Mouse (Mus musculus): Measurements from ENCODE around the gene Zfand3. TPM values are rescaled to one million over a fixed set of nuclear protein-coding genes. Genes with fewer than 3 reads are reported as not detected.
A peak's percentile ranks its signal among the peaks of the same experiment; 100 is the strongest.

The Zfand3 gene
- polyA plus RNA-seq, 1 experiment from 2014 or later: 55.1 TPM

- no peak for ATAC-seq (ENCODE audit: insufficient number of reproducible peaks, low FRiP score, low TSS enrichment, low read depth)
- Histone ChIP-seq H3K27me3 (ENCODE audit: control insufficient read depth, insufficient read depth, low read length) (no peaks in the 10 kb centered on the region), H3K27ac (replicated peaks; ENCODE audit: low read depth, low read length) (no peak overlapping the region), H3K4me2 (ENCODE audit: low read depth, severe bottlenecking) (peak overlapping the region; percentile 73; the same call in 1 of the 2 replicates), H3K9ac (ENCODE audit: low read length) (no peak overlapping the region), H3K4me1 (ENCODE audit: control insufficient read depth, insufficient read depth, low read length) (peaks cover 20% of the 10 kb centered on the region), H3K9me3 (ENCODE audit: control insufficient read depth, low read length) (no peaks in the 10 kb centered on the region), H3K4me3 (ENCODE audit: low read depth, low read length) (no peak overlapping the region), H3K36me3 (ENCODE audit: control insufficient read depth, insufficient read depth, low read length) (no peaks in the 10 kb centered on the region)
- 92% methylated on average over 2 of the region's 2 CpGs for WGBS
- DNase-seq (ENCODE audit: low spot score): no peak
Observed at GRCm38 (mm10) chr17:30006877-30007276, 2.3 kb downstream of the Zfand3 start.

DNA sequence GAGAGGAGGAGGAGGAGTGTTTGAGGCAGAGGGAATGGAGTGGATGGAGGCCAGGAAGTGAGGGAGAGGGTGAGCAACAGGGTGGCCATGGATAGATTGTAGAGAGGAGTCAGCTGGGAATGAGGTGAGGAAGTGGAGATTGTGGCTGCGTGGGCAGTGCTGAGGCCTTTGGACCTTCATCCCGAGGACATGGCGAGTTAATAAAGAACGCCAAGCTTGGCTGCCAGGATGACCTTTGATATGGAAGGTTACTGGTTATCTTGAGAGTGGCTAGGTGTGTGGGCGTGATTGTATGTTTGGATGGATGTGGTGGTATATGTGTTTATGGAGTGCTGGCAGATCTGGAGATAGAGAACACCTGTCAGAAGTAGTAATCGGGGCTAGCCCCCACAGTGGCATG, 3.4 kb downstream of the Zfand3 start:
- 84% methylated on average over 6 of the region's 6 CpGs for WGBS
- Histone ChIP-seq H3K4me3 (ENCODE audit: low read depth, low read length) (no peak overlapping the region), H3K4me2 (ENCODE audit: low read depth, severe bottlenecking) (no peak overlapping the region)

GRCm38 (mm10) chr17:30008392-30008791, 3.9 kb downstream of the Zfand3 start:
- DNase-seq (ENCODE audit: low spot score) (no peak), ATAC-seq (ENCODE audit: insufficient number of reproducible peaks, low FRiP score, low TSS enrichment, low read depth) (no peak)
- Histone ChIP-seq H3K4me3 (ENCODE audit: low read depth, low read length) (no peak overlapping the region), H3K9ac (ENCODE audit: low read length) (no peak overlapping the region), H3K9me3 (ENCODE audit: control insufficient read depth, low read length) (no peaks in the 10 kb centered on the region), H3K27ac (replicated peaks; ENCODE audit: low read depth, low read length) (no peak overlapping the region), H3K27me3 (ENCODE audit: control insufficient read depth, insufficient read depth, low read length) (no peaks in the 10 kb centered on the region), H3K4me1 (ENCODE audit: control insufficient read depth, insufficient read depth, low read length) (peaks cover 20% of the 10 kb centered on the region), H3K4me2 (ENCODE audit: low read depth, severe bottlenecking) (no peak overlapping the region), H3K36me3 (ENCODE audit: control insufficient read depth, insufficient read depth, low read length) (no peaks in the 10 kb centered on the region)

More for the DNA sequence above, 3.4 kb downstream of the Zfand3 start:
- peaks cover 20% of the 10 kb centered on the region for H3K4me1 ChIP-seq (ENCODE audit: control insufficient read depth, insufficient read depth, low read length)
- DNase-seq (ENCODE audit: low spot score) (no peak), ATAC-seq (ENCODE audit: insufficient number of reproducible peaks, low FRiP score, low TSS enrichment, low read depth) (no peak)
- H3K27me3 ChIP-seq (ENCODE audit: control insufficient read depth, insufficient read depth, low read length): no peaks in the 10 kb centered on the region
- H3K27ac ChIP-seq (replicated peaks; ENCODE audit: low read depth, low read length): no peak overlapping the region
- H3K9ac ChIP-seq (ENCODE audit: low read length): no peak overlapping the region
- no peaks in the 10 kb centered on the region for H3K36me3 ChIP-seq (ENCODE audit: control insufficient read depth, insufficient read depth, low read length)
- no peaks in the 10 kb centered on the region for H3K9me3 ChIP-seq (ENCODE audit: control insufficient read depth, low read length)

- Histone ChIP-seq H3K4me1 (ENCODE audit: control insufficient read depth, insufficient read depth, low read length) (no peaks in the 10 kb centered on the region), H3K27ac (replicated peaks; ENCODE audit: low read depth, low read length) (no peak overlapping the region), H3K9me3 (ENCODE audit: control insufficient read depth, low read length) (no peaks in the 10 kb centered on the region), H3K4me2 (ENCODE audit: low read depth, severe bottlenecking) (no peak overlapping the region), H3K36me3 (ENCODE audit: control insufficient read depth, insufficient read depth, low read length) (no peaks in the 10 kb centered on the region), H3K9ac (ENCODE audit: low read length) (no peak overlapping the region), H3K27me3 (ENCODE audit: control insufficient read depth, insufficient read depth, low read length) (no peaks in the 10 kb centered on the region), H3K4me3 (ENCODE audit: low read depth, low read length) (no peak overlapping the region)
- DNase-seq (ENCODE audit: low spot score): no peak
- WGBS: 97% methylated on average over 4 of the region's 4 CpGs
- ATAC-seq (ENCODE audit: insufficient number of reproducible peaks, low FRiP score, low TSS enrichment, low read depth): no peak
Observed at GRCm38 (mm10) chr17:30014660-30015059, 10.1 kb downstream of the Zfand3 start.

DNA sequence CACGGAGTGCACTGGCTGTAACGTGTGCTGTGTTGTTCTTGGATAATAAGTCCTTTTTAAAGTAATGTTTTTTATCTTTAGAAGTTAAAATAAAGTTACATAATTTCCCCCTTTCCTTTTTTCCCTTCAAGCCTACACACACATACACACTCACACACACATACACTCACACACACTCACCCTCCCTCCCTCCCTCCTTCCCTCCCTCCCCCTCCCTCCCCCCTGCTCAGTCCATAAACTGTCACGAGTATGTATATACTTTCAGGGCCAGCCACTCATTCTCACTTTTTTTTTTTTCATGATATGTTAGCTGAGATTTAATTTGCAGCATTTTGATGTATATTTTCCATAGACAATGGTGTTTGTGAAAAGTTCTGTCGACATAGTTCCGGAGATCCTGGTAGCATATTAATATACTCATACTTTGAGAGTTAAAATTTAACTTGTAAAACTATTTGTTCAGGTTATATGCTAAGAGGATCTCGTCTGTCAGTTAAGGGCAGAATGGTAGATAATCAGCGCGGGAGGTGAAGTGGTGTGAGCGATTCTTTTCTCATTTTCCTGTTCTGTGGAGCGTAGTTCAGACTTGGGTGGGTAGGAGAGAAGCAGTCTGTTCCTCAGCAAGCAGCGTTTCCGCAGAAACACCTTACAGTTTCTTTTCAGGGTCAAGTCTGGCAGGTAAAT, 14.5 kb downstream of the Zfand3 start:
- Histone ChIP-seq H3K4me3 (ENCODE audit: low read depth, low read length) (no peak overlapping the region), H3K4me2 (ENCODE audit: low read depth, severe bottlenecking) (no peak overlapping the region), H3K9ac (ENCODE audit: low read length) (no peak overlapping the region), H3K4me1 (ENCODE audit: control insufficient read depth, insufficient read depth, low read length) (no peaks in the 10 kb centered on the region), H3K9me3 (ENCODE audit: control insufficient read depth, low read length) (no peaks in the 10 kb centered on the region), H3K36me3 (ENCODE audit: control insufficient read depth, insufficient read depth, low read length) (no peaks in the 10 kb centered on the region), H3K27ac (replicated peaks; ENCODE audit: low read depth, low read length) (no peak overlapping the region), H3K27me3 (ENCODE audit: control insufficient read depth, insufficient read depth, low read length) (no peaks in the 10 kb centered on the region)
- WGBS: 90% methylated on average over 12 of the region's 12 CpGs
- DNase-seq (ENCODE audit: low spot score) (no peak), ATAC-seq (ENCODE audit: insufficient number of reproducible peaks, low FRiP score, low TSS enrichment, low read depth) (no peak)

DNA sequence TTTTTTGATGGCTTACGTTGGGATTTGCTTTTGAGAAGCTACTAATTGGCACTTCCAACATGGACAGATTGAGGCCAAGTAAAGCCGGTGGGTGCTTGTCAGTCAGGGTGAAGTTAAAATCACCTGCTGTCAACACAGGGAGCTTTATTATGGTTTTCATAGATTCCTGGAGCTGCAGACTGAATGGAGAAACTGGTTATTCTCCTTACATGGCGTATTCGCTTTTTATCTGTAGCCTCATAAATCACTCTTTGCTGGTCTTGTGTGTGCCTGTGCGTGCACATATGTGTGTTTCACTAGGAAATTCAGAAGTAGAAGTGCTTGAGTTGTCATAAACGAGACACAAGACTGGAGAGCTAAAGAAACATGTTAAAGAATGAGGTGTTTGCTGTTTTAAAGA, 15.4 kb downstream of the Zfand3 start:
- no peaks in the 10 kb centered on the region for H3K27me3 ChIP-seq (ENCODE audit: control insufficient read depth, insufficient read depth, low read length)
- WGBS: 85% methylated on average over 6 of the region's 6 CpGs

DNA sequence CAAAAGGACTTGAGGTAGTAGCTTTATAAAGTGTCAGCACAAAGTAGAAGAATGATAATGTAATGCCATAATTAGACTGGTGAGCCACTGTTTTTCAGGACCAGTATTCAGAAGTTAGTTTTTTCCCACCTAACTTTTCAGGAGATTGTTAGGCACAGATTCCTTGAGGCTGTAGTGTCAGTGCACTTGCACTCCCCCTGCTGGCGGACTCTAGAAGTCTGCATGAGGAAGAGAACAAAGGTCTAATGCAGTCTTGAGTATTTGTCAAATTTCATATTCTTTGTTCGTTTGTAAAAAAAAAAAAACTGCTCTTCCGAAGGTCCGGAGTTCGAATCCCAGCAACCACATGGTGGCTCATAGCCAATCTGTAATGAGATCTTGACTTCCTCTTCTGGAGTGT, 20.1 kb downstream of the Zfand3 start:
- DNase-seq (ENCODE audit: low spot score): peak; percentile 85
- Histone ChIP-seq H3K9ac (ENCODE audit: low read length) (no peak overlapping the region), H3K4me1 (ENCODE audit: control insufficient read depth, insufficient read depth, low read length) (peaks cover 5% of the 10 kb centered on the region), H3K27me3 (ENCODE audit: control insufficient read depth, insufficient read depth, low read length) (no peaks in the 10 kb centered on the region), H3K4me3 (ENCODE audit: low read depth, low read length) (no peak overlapping the region), H3K4me2 (ENCODE audit: low read depth, severe bottlenecking) (no peak overlapping the region), H3K9me3 (ENCODE audit: control insufficient read depth, low read length) (no peaks in the 10 kb centered on the region), H3K27ac (replicated peaks; ENCODE audit: low read depth, low read length) (no peak overlapping the region), H3K36me3 (ENCODE audit: control insufficient read depth, insufficient read depth, low read length) (no peaks in the 10 kb centered on the region)
- no peak for ATAC-seq (ENCODE audit: insufficient number of reproducible peaks, low FRiP score, low TSS enrichment, low read depth)
- WGBS: 64% methylated on average over 5 of the region's 5 CpGs

More for the DNA sequence above, 15.4 kb downstream of the Zfand3 start:
- H3K9ac ChIP-seq (ENCODE audit: low read length): no peak overlapping the region
- DNase-seq (ENCODE audit: low spot score): no peak
- no peak overlapping the region for H3K4me2 ChIP-seq (ENCODE audit: low read depth, severe bottlenecking)
- H3K4me3 ChIP-seq (ENCODE audit: low read depth, low read length): no peak overlapping the region
- no peak overlapping the region for H3K27ac ChIP-seq (replicated peaks; ENCODE audit: low read depth, low read length)
- ATAC-seq (ENCODE audit: insufficient number of reproducible peaks, low FRiP score, low TSS enrichment, low read depth): no peak
- no peaks in the 10 kb centered on the region for H3K9me3 ChIP-seq (ENCODE audit: control insufficient read depth, low read length)
- no peaks in the 10 kb centered on the region for H3K36me3 ChIP-seq (ENCODE audit: control insufficient read depth, insufficient read depth, low read length)
- H3K4me1 ChIP-seq (ENCODE audit: control insufficient read depth, insufficient read depth, low read length): no peaks in the 10 kb centered on the region

DNA sequence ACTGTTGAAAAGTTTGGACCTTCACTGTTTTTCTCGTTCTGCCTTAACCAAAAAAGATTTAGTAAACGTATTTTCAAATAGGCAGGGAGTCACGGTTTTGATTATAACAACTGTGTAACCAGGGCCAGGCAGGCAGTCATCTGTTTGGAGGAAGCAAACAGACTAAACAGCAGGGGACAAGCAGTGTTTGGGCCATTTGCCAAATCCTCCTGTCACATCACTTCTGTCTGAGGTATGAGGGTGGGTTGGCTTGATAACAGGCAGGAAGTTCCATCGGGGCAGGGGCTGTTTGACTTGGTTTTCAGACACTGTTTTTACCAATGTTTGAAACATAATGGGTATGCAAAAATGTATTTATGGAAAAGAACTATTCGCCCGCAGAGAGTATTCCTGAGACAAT, 22.1 kb downstream of the Zfand3 start:
- Histone ChIP-seq H3K9me3 (ENCODE audit: control insufficient read depth, low read length) (no peaks in the 10 kb centered on the region), H3K9ac (ENCODE audit: low read length) (no peak overlapping the region), H3K4me3 (ENCODE audit: low read depth, low read length) (no peak overlapping the region), H3K27me3 (ENCODE audit: control insufficient read depth, insufficient read depth, low read length) (no peaks in the 10 kb centered on the region), H3K4me1 (ENCODE audit: control insufficient read depth, insufficient read depth, low read length) (peaks cover 6% of the 10 kb centered on the region), H3K4me2 (ENCODE audit: low read depth, severe bottlenecking) (no peak overlapping the region), H3K36me3 (ENCODE audit: control insufficient read depth, insufficient read depth, low read length) (no peaks in the 10 kb centered on the region), H3K27ac (replicated peaks; ENCODE audit: low read depth, low read length) (no peak overlapping the region)
- WGBS: 44% methylated on average over 6 of the region's 6 CpGs
- no peak for DNase-seq (ENCODE audit: low spot score)
- no peak for ATAC-seq (ENCODE audit: insufficient number of reproducible peaks, low FRiP score, low TSS enrichment, low read depth)
